Mouse (Mus musculus) MEL (cell line): Measurements from ENCODE around the gene Kcnt2. TPM values are rescaled to one million over a fixed set of nuclear protein-coding genes. Genes with fewer than 3 reads are reported as not detected.

Experiments used
- DNase-seq: peaks from one replicate; pipeline ENCODE4 v3.0.0; 2011; ENCODE audit warnings: low read depth, low spot score
- H3K27ac ChIP-seq: 2 replicates; pipeline ENCODE4 v1.5.1; 2012; ENCODE audit warnings: low read depth, mild to moderate bottlenecking, control low read depth, low read length, moderate library complexity; ENCODE audit not compliant: control insufficient read depth
- H3K27me3 ChIP-seq, 2 experiments: fragments of 150-350 bp in 1 of 2; sonication (generic) in 1 of 2; 2 replicates each; pipeline ENCODE4 v1.6.1; 2012; ENCODE audit warnings: low read length in 2 of 2, mild to moderate bottlenecking in 2 of 2, improper control_type of control experiment in 1 of 2, moderate library complexity in 1 of 2; ENCODE audit not compliant: insufficient read depth in 2 of 2, control insufficient read depth in 1 of 2
- H3K36me3 ChIP-seq, 2 experiments: 2 replicates each; pipeline ENCODE4 v1.6.1; 2012 to 2014; ENCODE audit warnings: low read length in 2 of 2, improper control_type of control experiment in 1 of 2, inconsistent platforms in 1 of 2, mild to moderate bottlenecking in 1 of 2; ENCODE audit not compliant: insufficient read depth in 2 of 2, control insufficient read depth in 1 of 2
- H3K4me1 ChIP-seq, 2 experiments: fragments of 150-350 bp in 1 of 2; sonication (generic) in 1 of 2; 2 replicates each; pipeline ENCODE4 v1.6.1; 2012; ENCODE audit warnings: low read length in 2 of 2, improper control_type of control experiment in 1 of 2, mild to moderate bottlenecking in 1 of 2; ENCODE audit not compliant: insufficient read depth in 2 of 2, control insufficient read depth in 1 of 2
- H3K4me3 ChIP-seq, 2 experiments: fragments of 150-350 bp in 1 of 2; sonication (generic) in 1 of 2; 2 replicates each; pipeline ENCODE4 v1.5.1; 2012; ENCODE audit warnings: low read depth in 2 of 2, low read length in 2 of 2, mild to moderate bottlenecking in 2 of 2, moderate library complexity in 2 of 2, control low read depth in 1 of 2, improper control_type of control experiment in 1 of 2; ENCODE audit not compliant: control insufficient read depth in 1 of 2, insufficient read depth in 1 of 2
- H3K79me2 ChIP-seq: 2 replicates; pipeline ENCODE4 v1.6.1; 2012; ENCODE audit warnings: mild to moderate bottlenecking, low read length, moderate library complexity; ENCODE audit not compliant: control insufficient read depth, poor library complexity, insufficient read depth
- H3K9ac ChIP-seq: 2 replicates; pipeline ENCODE4 v1.6.1; 2012; ENCODE audit warnings: low read depth, mild to moderate bottlenecking, control low read depth, low read length, moderate library complexity; ENCODE audit not compliant: control insufficient read depth, poor library complexity, severe bottlenecking
- H3K9me3 ChIP-seq: fragments of 150-350 bp; sonication (generic); replicated peaks from 2 replicates; pipeline ENCODE4 v1.6.1; 2012; ENCODE audit warnings: mild to moderate bottlenecking, low read length, improper control_type of control experiment, moderate library complexity; ENCODE audit not compliant: insufficient read depth
- BHLHE40 ChIP-seq: IDR thresholded peaks from 2 replicates; pipeline ENCODE4 v1.6.1; 2012; ENCODE audit warnings: low read depth, mild to moderate bottlenecking, inconsistent platforms, low read length, improper control_type of control experiment, borderline replicate concordance
- CHD1 ChIP-seq: IDR thresholded peaks from 2 replicates; pipeline ENCODE4 v1.6.1; 2012; ENCODE audit warnings: low read depth, mild to moderate bottlenecking, inconsistent platforms, low read length, improper control_type of control experiment
- CHD2 ChIP-seq: IDR thresholded peaks from 2 replicates; pipeline ENCODE4 v1.6.1; 2011; ENCODE audit warnings: low read length, improper control_type of control experiment
- EP300 ChIP-seq, 2 experiments: IDR thresholded peaks; 2 replicates each; pipeline ENCODE4 v1.6.1; 2011; ENCODE audit warnings: improper control_type of control experiment in 2 of 2, low read length in 2 of 2, low read depth in 1 of 2, mild to moderate bottlenecking in 1 of 2
- ETS1 ChIP-seq: IDR thresholded peaks from 2 replicates; pipeline ENCODE4 v1.6.1; 2012; ENCODE audit warnings: low read depth, mild to moderate bottlenecking, inconsistent platforms, low read length, improper control_type of control experiment, moderate library complexity
- GATA1 ChIP-seq: IDR thresholded peaks from 2 replicates; pipeline ENCODE4 v1.6.1; 2011; ENCODE audit warnings: low read depth, low read length, improper control_type of control experiment
- HCFC1 ChIP-seq: IDR thresholded peaks from 2 replicates; pipeline ENCODE4 v1.6.1; 2012; ENCODE audit warnings: low read depth, mild to moderate bottlenecking, inconsistent platforms, low read length, improper control_type of control experiment, moderate library complexity
- JUND ChIP-seq: IDR thresholded peaks from 2 replicates; pipeline ENCODE4 v1.6.1; 2011; ENCODE audit warnings: low read depth, mild to moderate bottlenecking, improper control_type of control experiment, low read length
- KAT2A ChIP-seq: conservative IDR thresholded peaks from 2 replicates; pipeline ENCODE4 v1.6.1; 2012; ENCODE audit warnings: low read depth, low read length, improper control_type of control experiment, inconsistent platforms
- MAFK ChIP-seq: IDR thresholded peaks from 2 replicates; pipeline ENCODE4 v1.6.1; 2011; ENCODE audit warnings: low read depth, mild to moderate bottlenecking, low read length, improper control_type of control experiment, borderline replicate concordance
- MXI1 ChIP-seq: IDR thresholded peaks from 2 replicates; pipeline ENCODE4 v1.6.1; 2011; ENCODE audit warnings: mild to moderate bottlenecking, low read depth, low read length, improper control_type of control experiment
- MYB ChIP-seq: IDR thresholded peaks from 2 replicates; pipeline ENCODE4 v1.6.1; 2011; ENCODE audit warnings: mild to moderate bottlenecking, low read depth, low read length, improper control_type of control experiment
- NELFE ChIP-seq: IDR thresholded peaks from 2 replicates; pipeline ENCODE4 v1.6.1; 2011; ENCODE audit warnings: low read depth, low read length, improper control_type of control experiment
- NRF1 ChIP-seq: IDR thresholded peaks from 2 replicates; pipeline ENCODE4 v1.6.1; 2014; ENCODE audit warnings: low read depth, mild to moderate bottlenecking, inconsistent platforms, low read length, improper control_type of control experiment, moderate library complexity; ENCODE audit not compliant: poor library complexity, insufficient read depth, severe bottlenecking
- POLR2A ChIP-seq, 2 experiments: IDR thresholded peaks; 2 replicates each; pipeline ENCODE4 v1.6.1; 2011 to 2012; ENCODE audit warnings: low read length in 2 of 2, mild to moderate bottlenecking in 2 of 2, control low read depth in 1 of 2, improper control_type of control experiment in 1 of 2, low read depth in 1 of 2, moderate library complexity in 1 of 2; ENCODE audit not compliant: control insufficient read depth in 1 of 2, insufficient read depth in 1 of 2, poor library complexity in 1 of 2
- POLR2AphosphoS2 ChIP-seq: IDR thresholded peaks from 2 replicates; pipeline ENCODE4 v1.6.1; 2011; ENCODE audit warnings: low read length, improper control_type of control experiment
- RAD21 ChIP-seq: IDR thresholded peaks from 2 replicates; pipeline ENCODE4 v1.6.1; 2011; ENCODE audit warnings: mild to moderate bottlenecking, low read depth, low read length, improper control_type of control experiment
- RCOR1 ChIP-seq: IDR thresholded peaks from 2 replicates; pipeline ENCODE4 v1.6.1; 2012; ENCODE audit warnings: low read depth, mild to moderate bottlenecking, inconsistent platforms, low read length, improper control_type of control experiment
- SIN3A ChIP-seq: IDR thresholded peaks from 2 replicates; pipeline ENCODE4 v1.6.1; 2012; ENCODE audit warnings: low read length, improper control_type of control experiment, inconsistent platforms
- SMC3 ChIP-seq: IDR thresholded peaks from 2 replicates; pipeline ENCODE4 v1.6.1; 2011; ENCODE audit warnings: low read depth, low read length, improper control_type of control experiment
- TAL1 ChIP-seq: IDR thresholded peaks from 2 replicates; pipeline ENCODE4 v1.6.1; 2012; ENCODE audit warnings: mild to moderate bottlenecking, inconsistent platforms, low read length, moderate library complexity, mixed read lengths
- TBP ChIP-seq: IDR thresholded peaks from 2 replicates; pipeline ENCODE4 v1.8.0; 2011; ENCODE audit warnings: low read depth, low read length, improper control_type of control experiment
- TCF12 ChIP-seq: IDR thresholded peaks from 2 replicates; pipeline ENCODE4 v1.6.1; 2014; ENCODE audit warnings: low read depth, mild to moderate bottlenecking, inconsistent platforms, low read length, improper control_type of control experiment, moderate library complexity
- UBTF ChIP-seq: IDR thresholded peaks from 2 replicates; pipeline ENCODE4 v1.6.1; 2012; ENCODE audit warnings: low read depth, mild to moderate bottlenecking, inconsistent platforms, low read length, improper control_type of control experiment, moderate library complexity, borderline replicate concordance; ENCODE audit not compliant: insufficient read depth
- USF2 ChIP-seq, 2 experiments: IDR thresholded peaks; 2 replicates each; pipeline ENCODE4 v1.6.1; 2011 to 2012; ENCODE audit warnings: improper control_type of control experiment in 2 of 2, low read length in 2 of 2, borderline replicate concordance in 1 of 2, inconsistent platforms in 1 of 2, low read depth in 1 of 2, mild to moderate bottlenecking in 1 of 2; ENCODE audit not compliant: insufficient read depth in 1 of 2
- ZKSCAN1 ChIP-seq: IDR thresholded peaks from 2 replicates; pipeline ENCODE4 v1.6.1; 2012; ENCODE audit warnings: low read depth, mild to moderate bottlenecking, inconsistent platforms, low read length, improper control_type of control experiment, moderate library complexity
- ZMIZ1 ChIP-seq: IDR thresholded peaks from 2 replicates; pipeline ENCODE4 v1.6.1; 2012; ENCODE audit warnings: low read depth, mild to moderate bottlenecking, inconsistent platforms, low read length, improper control_type of control experiment, moderate library complexity
- ZNF384 ChIP-seq: IDR thresholded peaks from 2 replicates; pipeline ENCODE4 v1.6.1; 2012; ENCODE audit warnings: low read depth, mild to moderate bottlenecking, inconsistent platforms, low read length, improper control_type of control experiment
- polyA plus RNA-seq, 2 experiments: library from polyadenylated mRNA; stranded (reverse) in 1 of 2; unstranded in 1 of 2; fragments of >175 nt in 1 of 2; fragments of >200 nt in 1 of 2; gene quantifications; 2 replicates each; pipeline versions ENCODE4 v1.2.1 to v1.2.4; 2012; ENCODE audit warnings: low replicate concordance in 2 of 2, low read depth in 1 of 2; ENCODE audit not compliant: insufficient read length in 2 of 2, insufficient read depth in 1 of 2, missing spikeins in 1 of 2
- total RNA-seq: library from RNA; depleted of rRNA; stranded (reverse); fragments of 300-350 nt; gene quantifications from 2 replicates; pipeline ENCODE4 v1.2.3, GENCODE M21; 2012

Gene Kcnt2
- total and polyA plus RNA-seq, 3 experiments: not detected

GRCm38 (mm10) chr1:140273624-140274023 is 27.7 kb downstream of the Kcnt2 start:
- Histone ChIP-seq H3K79me2 (no peaks in the 10 kb centered on the region), H3K9me3 (no peaks in the 10 kb centered on the region), H3K9ac (no peak overlapping the region), H3K4me1 (peaks cover 9 to 23% of the 10 kb centered on the region in 2 experiments), H3K27ac (no peak overlapping the region), H3K27me3 (no peaks in the 10 kb centered on the region), H3K4me3 (peak overlapping the region in 1 of 2 experiments; percentile 34; a peak in 2 of 4 replicates), H3K36me3 (peaks cover 0 to 20% of the 10 kb centered on the region in 2 experiments; a peak in 2 of 4 replicates)
- DNase-seq: peak; percentile 53
- peak; percentile 46 for TF ChIP-seq ZNF384
- peak; percentile 34; the same call in 1 of the 2 replicates for TF ChIP-seq SIN3A
- TF ChIP-seq EP300 (IDR thresholded peaks at IDR 0.05; ENCODE audit: low read depth in 1 of 2, low read length in 2 of 2): peak; percentile 55 to 73; a peak in 3 of 4 replicates
- peak; percentile 43; the same call in 1 of the 2 replicates for TF ChIP-seq GATA1
- TF ChIP-seq TBP: no peak
- peak; percentile 63 for TF ChIP-seq TCF12
- no peak for TF ChIP-seq NRF1
- 0 out of 2 replicates have a peak, but pooled peaks have one; percentile 12 for TF ChIP-seq MYB
- TF ChIP-seq CHD1: no peak
- TF ChIP-seq POLR2A (IDR thresholded peaks at IDR 0.05; ENCODE audit: control insufficient read depth in 1 of 2, insufficient read depth in 1 of 2, low read depth in 1 of 2, low read length in 2 of 2, poor library complexity in 1 of 2): no peak
- TF ChIP-seq RCOR1: 0 out of 2 replicates have a peak, but pooled peaks have one; percentile 32
- TF ChIP-seq TAL1: no peak

- Histone ChIP-seq H3K9ac (no peak overlapping the region; the same call in 1 of the 2 replicates), H3K27ac (peak overlapping the region; percentile 69), H3K4me1 (peaks cover 12 to 28% of the 10 kb centered on the region in 2 experiments), H3K4me3 (peak overlapping the region in 1 of 2 experiments; percentile 34; a peak in 1 of 4 replicates), H3K9me3 (no peaks in the 10 kb centered on the region), H3K36me3 (peaks cover 0 to 25% of the 10 kb centered on the region in 2 experiments; a peak in 2 of 4 replicates), H3K27me3 (no peaks in the 10 kb centered on the region), H3K79me2 (no peaks in the 10 kb centered on the region)
- peak; percentile 91 for DNase-seq
- TF ChIP-seq GATA1: peak; percentile 82
- TF ChIP-seq NRF1: no peak
- TF ChIP-seq UBTF: no peak
- TF ChIP-seq BHLHE40: peak; percentile 40; the same call in 1 of the 2 replicates
- TF ChIP-seq TBP: peak; percentile 53; the same call in 1 of the 2 replicates
- TF ChIP-seq POLR2A (IDR thresholded peaks at IDR 0.05; ENCODE audit: control insufficient read depth in 1 of 2, insufficient read depth in 1 of 2, low read depth in 1 of 2, low read length in 2 of 2, poor library complexity in 1 of 2): no peak
- no peak for TF ChIP-seq JUND
- TF ChIP-seq ZNF384: no peak
- no peak for TF ChIP-seq POLR2AphosphoS2
- TF ChIP-seq USF2 (IDR thresholded peaks at IDR 0.05; ENCODE audit: borderline replicate concordance in 1 of 2, insufficient read depth in 1 of 2, low read depth in 1 of 2, low read length in 2 of 2): no peak
- no peak for TF ChIP-seq MXI1
- peak; percentile 36; the same call in 1 of the 2 replicates for TF ChIP-seq NELFE
- no peak; the same call in 1 of the 2 replicates for TF ChIP-seq CHD2
- TF ChIP-seq SMC3: no peak
- TF ChIP-seq KAT2A: no peak; the same call in 1 of the 2 replicates
- no peak for TF ChIP-seq MAFK
- TF ChIP-seq ZMIZ1: no peak
- peak; percentile 45 for TF ChIP-seq TAL1
- TF ChIP-seq EP300 (IDR thresholded peaks at IDR 0.05; ENCODE audit: low read depth in 1 of 2, low read length in 2 of 2): peak; percentile 82 to 84
- TF ChIP-seq RAD21: no peak
- TF ChIP-seq HCFC1: 0 out of 2 replicates have a peak, but pooled peaks have one; percentile 16
- TF ChIP-seq ETS1: peak; percentile 78
- TF ChIP-seq ZKSCAN1: peak; percentile 69
- peak; percentile 78 for TF ChIP-seq TCF12
- peak; percentile 70; the same call in 1 of the 2 replicates for TF ChIP-seq RCOR1
- TF ChIP-seq MYB: 0 out of 2 replicates have a peak, but pooled peaks have one; percentile 33
These were observed 29.9 kb downstream of the Kcnt2 start for GRCm38 (mm10) chr1:140275813-140276212.
